ENCODE assay signal across 29 mouse cellular contexts in genomic region chr3:132006912-132007311, GRCm38 (mm10).
DNase-seq lines count a peak whose midpoint lies in the region; ATAC-seq lines count a peak whose summit lies in the region.
"Had no signal": no experiment of that assay in that cellular context is flagged by ENCODE, and none has a peak within 500 bp of the region (broad histone marks: within the 10 kb centered on the region; RNA-seq: fewer than 3 reads in every experiment).

No protein-coding gene starts in this region.

- H3K36me3 ChIP-seq in forebrain, embryonic 12.5 days (replicated peaks), result no peaks in the 10 kb centered on the region
- no peaks in the 10 kb centered on the region for H3K36me3 ChIP-seq in forebrain, embryonic 10.5 days (replicated peaks)
- no peaks in the 10 kb centered on the region for H3K36me3 ChIP-seq in forebrain, embryonic 15.5 days
- H3K36me3 ChIP-seq: embryonic facial prominence, embryonic 10.5 days; embryonic facial prominence, embryonic 13.5 days; heart, embryonic 12.5 days; heart, embryonic 15.5 days had no signal

- no peak overlapping the region for H3K27ac ChIP-seq in forebrain, embryonic 12.5 days
- H3K27ac ChIP-seq in forebrain, embryonic 10.5 days, result no peak overlapping the region
- H3K27ac ChIP-seq in forebrain, embryonic 15.5 days (replicated peaks), result no peak overlapping the region
- H3K27ac ChIP-seq: embryonic facial prominence, embryonic 10.5 days; embryonic facial prominence, embryonic 13.5 days; heart, embryonic 15.5 days; hindbrain, embryonic 14.5 days; hindbrain, postnatal 0 days had no signal

- H3K4me1 ChIP-seq in forebrain, embryonic 12.5 days, result no peaks in the 10 kb centered on the region; the same call in 1 of the 2 replicates
- H3K4me1 ChIP-seq in forebrain, embryonic 10.5 days, result peaks cover 4% of the 10 kb centered on the region; the same call in 1 of the 2 replicates
- 0 out of 2 replicates have a peak, but pooled peaks cover 7% of the 10 kb centered on the region for H3K4me1 ChIP-seq in forebrain, embryonic 15.5 days
- H3K4me1 ChIP-seq: embryonic facial prominence, embryonic 10.5 days; heart, embryonic 12.5 days; heart, embryonic 15.5 days had no signal

- H3K4me3 ChIP-seq in forebrain, embryonic 12.5 days (replicated peaks), result no peak overlapping the region
- no peak overlapping the region for H3K4me3 ChIP-seq in forebrain, embryonic 10.5 days
- H3K4me3 ChIP-seq in forebrain, embryonic 15.5 days, result no peak overlapping the region
- H3K4me3 ChIP-seq: embryonic facial prominence, embryonic 10.5 days; embryonic facial prominence, embryonic 13.5 days; erythroblast, embryonic 14.5 days; heart, embryonic 12.5 days; heart, embryonic 15.5 days had no signal

- no peaks in the 10 kb centered on the region for H3K27me3 ChIP-seq in forebrain, embryonic 12.5 days
- H3K27me3 ChIP-seq in forebrain, embryonic 10.5 days (ENCODE audit: poor library complexity, severe bottlenecking), result no peaks in the 10 kb centered on the region
- H3K27me3 ChIP-seq in forebrain, embryonic 15.5 days, result no peaks in the 10 kb centered on the region
- H3K27me3 ChIP-seq: embryonic facial prominence, embryonic 13.5 days; heart, embryonic 12.5 days; heart, embryonic 15.5 days; Patski had no signal

- intact Hi-C loops in heart, postnatal 14 days (cut with DNase I), result no loop called here

- H3K4me2 ChIP-seq in forebrain, embryonic 12.5 days, result no peak overlapping the region
- no peak overlapping the region for H3K4me2 ChIP-seq in forebrain, embryonic 15.5 days (replicated peaks)
- H3K4me2 ChIP-seq: embryonic facial prominence, embryonic 13.5 days; heart, embryonic 12.5 days; heart, embryonic 15.5 days; hindbrain, embryonic 14.5 days had no signal

- no peak for DNase-seq in forebrain, embryonic 10.5 days (ENCODE audit: extremely low spot score, low spot score)
- DNase-seq in retina, postnatal 1 day, result peak; percentile 33
- DNase-seq in retina, embryonic 14.5 days (ENCODE audit: low spot score), result no peak
- no peak for DNase-seq in liver
- DNase-seq in kidney, postnatal 4 days, result no peak
- DNase-seq in heart, postnatal 14 days, result no peak
- DNase-seq: adrenal gland, adult 2 months; adrenal gland, postnatal 14 days; cerebellum, adult 11-12 months; cerebellum, adult 8-10 months; cerebellum, postnatal 10 days; cerebellum, postnatal 36 days; embryo, embryonic 11 days; gastrocnemius, postnatal 25 days; heart, adult 18-20 months; heart, postnatal 10 days; heart, postnatal 4 days had no signal

- 66% methylated on average over 11 of the region's 11 CpGs for WGBS in forebrain, embryonic 12.5 days
- WGBS in forebrain, embryonic 10.5 days, result 81% methylated on average over 11 of the region's 11 CpGs
- WGBS in forebrain, embryonic 15.5 days, result 51% methylated on average over 11 of the region's 11 CpGs

- ATAC-seq in forebrain, embryonic 12.5 days (ENCODE audit: low FRiP score), result peak; percentile 23; the same call in 1 of the 2 replicates
- ATAC-seq in forebrain, embryonic 15.5 days (replicated peaks), result peak; percentile 48
- ATAC-seq: hindbrain, postnatal 0 days; inflammation-experienced regulatory T-cells, adult 6 months; intestine, postnatal 0 days; Patski had no signal

- H3K9me3 ChIP-seq in forebrain, embryonic 12.5 days, result no peaks in the 10 kb centered on the region
- no peaks in the 10 kb centered on the region for H3K9me3 ChIP-seq in forebrain, embryonic 10.5 days
- no peaks in the 10 kb centered on the region for H3K9me3 ChIP-seq in forebrain, embryonic 15.5 days
- H3K9me3 ChIP-seq: embryonic facial prominence, embryonic 10.5 days; embryonic facial prominence, embryonic 13.5 days; heart, embryonic 12.5 days; heart, embryonic 15.5 days had no signal

- H3K9ac ChIP-seq in forebrain, embryonic 12.5 days, result no peak overlapping the region
- H3K9ac ChIP-seq in forebrain, embryonic 15.5 days (replicated peaks), result no peak overlapping the region
- H3K9ac ChIP-seq: embryonic facial prominence, embryonic 13.5 days; heart, embryonic 12.5 days; heart, embryonic 15.5 days; hindbrain, embryonic 14.5 days had no signal
